Mouse (Mus musculus) hindbrain, postnatal 0 days (tissue): ENCODE results near the gene Cd34. TPM values are rescaled to one million over a fixed set of nuclear protein-coding genes. Genes with fewer than 3 reads are reported as not detected.

Experiments
- ATAC-seq: fragments of 200-750 bp; cut with Nextera tagmentation; 2 replicates; pipeline ENCODE4 v1.8.0; 2017; ENCODE audit warnings: mild to moderate bottlenecking, moderate TSS enrichment, moderate library complexity
- DNase-seq: peaks from one replicate; pipeline ENCODE4 v3.0.0-alpha.2; 2015; ENCODE audit warnings: low spot score
- H3K27ac ChIP-seq: fragments of 300-500 bp; sonication (generic); 2 replicates; pipeline ENCODE4 v1.5.1; 2014; ENCODE audit warnings: mild to moderate bottlenecking
- H3K27me3 ChIP-seq: fragments of 300-500 bp; sonication (generic); 2 replicates; pipeline ENCODE4 v1.6.1; 2014; ENCODE audit warnings: low read length, mixed read lengths; ENCODE audit not compliant: insufficient read depth
- H3K36me3 ChIP-seq: fragments of 300-500 bp; sonication (generic); 2 replicates; pipeline ENCODE4 v1.6.1; 2014; ENCODE audit warnings: low read length, mixed read lengths; ENCODE audit not compliant: insufficient read depth
- H3K4me1 ChIP-seq: fragments of 300-500 bp; sonication (generic); 2 replicates; pipeline ENCODE4 v1.6.1; 2014; ENCODE audit warnings: antibody characterized with exemption, low read length, mixed read lengths; ENCODE audit not compliant: insufficient read depth
- H3K4me2 ChIP-seq: fragments of 300-500 bp; sonication (generic); 2 replicates; pipeline ENCODE4 v1.6.1; 2014; ENCODE audit warnings: low read depth, mild to moderate bottlenecking, low read length, moderate library complexity, mixed read lengths
- H3K4me3 ChIP-seq: fragments of 300-500 bp; sonication (generic); 2 replicates; pipeline ENCODE4 v1.5.1; 2014; ENCODE audit warnings: low read length
- H3K9ac ChIP-seq: fragments of 300-500 bp; sonication (generic); replicated peaks from 2 replicates; pipeline ENCODE4 v1.6.1; 2014; ENCODE audit warnings: mild to moderate bottlenecking, low read length, moderate library complexity, mixed read lengths
- H3K9me3 ChIP-seq: fragments of 300-500 bp; sonication (generic); 2 replicates; pipeline ENCODE4 v1.6.1; 2016; ENCODE audit warnings: low read length, mixed read lengths
- CTCF ChIP-seq: IDR thresholded peaks from 2 replicates; pipeline ENCODE4 v1.5.1; 2016; ENCODE audit warnings: antibody characterized with exemption, control low read depth, low read depth
- WGBS: fragments of 180-500 bp; shearing (Covaris S2); extraction: QIAGEN DNeasy Blood & Tissue Kit; methylation state at CpG from one replicate; pipeline ENCODE4 v1.1.7; 2014; 5-methylcytosine and 5-hydroxymethylcytosine counted together
- polyA plus RNA-seq: library from polyadenylated mRNA; unstranded; fragments of >200 nt; fragmentation: Nextera tagmentation; extraction: Ambion mirVana; gene quantifications from 2 replicates; pipeline ENCODE4 v1.2.1, GENCODE M21; 2015
- total RNA-seq: library from RNA; depleted of rRNA; stranded (reverse); fragments of >200 nt; gene quantifications from 2 replicates; pipeline ENCODE4 v1.2.3, GENCODE M21; 2014; rRNA removed

Cd34 gene
- 21.6 and 33.1 TPM in 2 replicates for total RNA-seq
- 23.5 and 24.3 TPM in 2 replicates for polyA plus RNA-seq

DNA sequence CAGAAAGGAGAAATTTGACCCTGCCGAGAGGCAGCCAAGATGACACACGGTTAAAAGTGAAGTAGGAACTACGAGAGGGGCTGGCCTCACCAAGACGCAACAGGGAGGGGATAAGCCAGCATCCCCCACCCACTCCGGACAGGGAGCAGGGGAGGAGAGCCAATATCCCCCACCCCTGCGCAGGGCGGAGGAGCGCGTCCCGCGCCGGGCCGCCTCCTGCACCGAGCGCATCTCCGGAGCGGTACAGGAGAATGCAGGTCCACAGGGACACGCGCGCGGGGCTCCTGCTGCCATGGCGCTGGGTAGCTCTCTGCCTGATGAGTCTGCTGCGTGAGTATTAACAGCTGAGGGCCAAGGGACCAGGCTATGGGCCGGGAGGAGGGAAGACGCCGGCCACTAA, at the start of gene Cd34:
Gene Cd34 (plus strand): TSS at position 105 of the 400 bp plus-strand sequence.
- peaks cover 3% of the 10 kb centered on the region; the same call in 1 of the 2 replicates for H3K27me3 ChIP-seq
- no peaks in the 10 kb centered on the region for H3K9me3 ChIP-seq
- peaks cover 4% of the 10 kb centered on the region; the same call in 1 of the 2 replicates for H3K4me1 ChIP-seq
- peak; percentile 13 for DNase-seq
- WGBS: 1% methylated on average over 26 of the region's 26 CpGs
- TF ChIP-seq CTCF: no peak
- H3K27ac ChIP-seq: no peak within 1 kb of the TSS
- H3K4me3 ChIP-seq: peak within 1 kb of the TSS; percentile 49
- peak within 1 kb of the TSS; percentile 89 for H3K4me2 ChIP-seq
- 0 out of 2 replicates have a peak, but pooled peaks have one; percentile 43 for ATAC-seq
- no peaks in the 10 kb centered on the region for H3K36me3 ChIP-seq
- H3K9ac ChIP-seq: peak within 1 kb of the TSS; percentile 51

DNA sequence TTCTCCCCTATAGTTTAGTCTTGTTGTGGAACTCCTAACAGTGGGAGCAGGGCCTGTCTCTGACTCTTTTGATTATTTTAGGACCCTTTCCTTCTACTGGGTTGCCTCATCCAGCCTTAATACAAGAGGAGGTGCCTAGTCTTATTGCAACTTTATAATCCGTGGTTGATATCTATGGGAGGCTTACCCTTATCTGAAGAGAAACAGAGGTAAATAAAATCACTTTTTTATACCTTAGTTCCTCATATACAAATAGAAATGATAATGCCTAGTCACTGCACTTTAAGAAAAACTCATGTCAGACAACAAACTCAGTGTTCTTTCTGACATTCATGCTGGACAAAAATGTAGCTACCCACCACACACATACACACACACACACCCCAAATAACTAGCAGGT, 44.1 kb upstream of the Cd34 start:
- no peak for DNase-seq
- Histone ChIP-seq H3K4me2 (no peak overlapping the region), H3K9ac (no peak overlapping the region), H3K9me3 (no peaks in the 10 kb centered on the region), H3K27ac (no peak overlapping the region), H3K36me3 (no peaks in the 10 kb centered on the region), H3K4me1 (no peaks in the 10 kb centered on the region), H3K27me3 (no peaks in the 10 kb centered on the region), H3K4me3 (no peak overlapping the region)
- TF ChIP-seq CTCF: no peak
- ATAC-seq: no peak
- 58% methylated on average over 1 of the region's 1 CpGs for WGBS

GRCm38 (mm10) chr1:194895287-194895686, 43.3 kb upstream of the Cd34 start:
- ATAC-seq (no peak), DNase-seq (no peak)
- no peaks in the 10 kb centered on the region for H3K27me3 ChIP-seq
- no peaks in the 10 kb centered on the region for H3K36me3 ChIP-seq
- TF ChIP-seq CTCF: no peak
- H3K4me2 ChIP-seq: no peak overlapping the region
- H3K4me1 ChIP-seq: no peaks in the 10 kb centered on the region
- H3K9ac ChIP-seq: no peak overlapping the region
- 78% methylated on average over 3 of the region's 3 CpGs for WGBS
- no peak overlapping the region for H3K27ac ChIP-seq
- H3K9me3 ChIP-seq: no peaks in the 10 kb centered on the region
- no peak overlapping the region for H3K4me3 ChIP-seq

DNA sequence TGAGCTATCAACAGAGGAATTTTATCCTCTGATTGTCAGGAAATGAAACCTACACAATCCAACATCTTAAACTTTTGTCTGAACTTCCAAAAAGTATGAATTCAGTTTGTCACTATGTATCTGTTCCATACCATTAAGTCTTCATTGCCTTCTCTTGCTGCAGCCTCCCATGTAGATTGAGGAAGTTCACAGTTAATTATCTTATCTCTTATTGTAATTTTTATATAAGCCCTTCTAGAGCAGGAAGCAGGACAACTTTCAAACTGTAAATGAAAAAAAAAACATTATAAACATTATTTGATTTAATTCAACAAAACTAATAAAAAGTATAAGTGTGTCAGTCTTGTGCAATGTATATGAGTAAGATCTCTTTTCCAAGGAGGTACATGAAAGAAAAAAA, 37.5 kb upstream of the Cd34 start:
- Histone ChIP-seq H3K4me1 (no peaks in the 10 kb centered on the region), H3K9me3 (no peaks in the 10 kb centered on the region), H3K9ac (no peak overlapping the region), H3K4me3 (no peak overlapping the region), H3K27me3 (no peaks in the 10 kb centered on the region), H3K4me2 (no peak overlapping the region), H3K27ac (no peak overlapping the region), H3K36me3 (no peaks in the 10 kb centered on the region)
- TF ChIP-seq CTCF: no peak
- no peak for DNase-seq
- ATAC-seq: no peak

DNA sequence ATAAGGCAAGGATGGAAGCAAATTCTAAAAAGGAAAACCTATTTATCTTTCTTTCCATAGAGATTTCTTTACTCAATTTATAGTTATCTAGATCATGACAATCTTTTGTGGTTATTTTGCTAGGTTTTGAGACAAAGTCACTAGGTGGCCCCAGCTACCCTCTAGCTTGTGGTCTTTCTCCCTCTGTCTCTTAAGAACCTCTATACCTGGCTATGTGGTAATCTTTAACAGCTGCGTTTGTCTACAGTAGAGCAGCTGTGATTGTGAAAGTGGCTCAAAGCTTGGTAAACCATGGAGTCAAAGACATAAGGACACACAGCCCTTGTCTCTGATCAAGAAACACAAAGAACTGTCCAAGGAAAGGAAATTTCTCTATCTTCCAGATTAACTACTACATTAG, 36.8 kb upstream of the Cd34 start:
- ATAC-seq (no peak), DNase-seq (no peak)
- Histone ChIP-seq H3K4me3 (no peak overlapping the region), H3K9me3 (no peaks in the 10 kb centered on the region), H3K9ac (no peak overlapping the region), H3K27ac (no peak overlapping the region), H3K4me1 (no peaks in the 10 kb centered on the region), H3K4me2 (no peak overlapping the region), H3K27me3 (no peaks in the 10 kb centered on the region), H3K36me3 (no peaks in the 10 kb centered on the region)
- WGBS: 69% methylated on average over 1 of the region's 1 CpGs
- no peak for TF ChIP-seq CTCF

- DNase-seq (no peak), ATAC-seq (no peak)
- Histone ChIP-seq H3K4me2 (no peak overlapping the region), H3K27me3 (no peaks in the 10 kb centered on the region), H3K4me1 (no peaks in the 10 kb centered on the region), H3K9me3 (no peaks in the 10 kb centered on the region), H3K36me3 (no peaks in the 10 kb centered on the region), H3K27ac (no peak overlapping the region), H3K9ac (no peak overlapping the region), H3K4me3 (no peak overlapping the region)
- TF ChIP-seq CTCF: no peak
These were observed 29.7 kb upstream of the Cd34 start for GRCm38 (mm10) chr1:194908956-194909355.

DNA sequence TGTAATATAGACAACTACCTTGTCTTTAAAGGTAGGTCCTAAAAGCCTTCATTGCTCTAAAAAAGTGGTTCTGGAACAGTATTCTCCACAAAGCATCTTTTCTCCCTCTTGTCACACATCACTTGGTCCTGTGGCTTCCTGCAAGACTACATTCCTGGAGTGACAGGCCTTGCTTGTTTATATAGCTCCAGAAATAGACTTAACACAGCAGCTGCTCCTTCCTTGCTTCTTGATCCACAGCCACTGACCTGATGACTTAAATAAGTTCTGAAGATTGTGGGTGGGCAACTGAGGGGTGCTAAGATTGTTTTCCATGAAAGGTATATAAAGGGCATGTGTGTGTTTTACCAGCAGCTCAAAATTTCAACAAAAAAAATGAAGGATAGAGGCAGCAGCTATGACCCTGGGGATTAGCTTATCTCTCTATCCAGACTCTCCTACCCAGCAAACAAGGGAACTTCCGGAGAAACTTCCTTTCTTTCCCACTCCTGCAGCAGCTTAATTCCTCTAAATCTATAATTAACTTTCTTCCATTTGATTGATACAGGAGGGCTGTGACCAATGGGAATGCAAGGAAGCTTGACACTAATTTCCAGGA, 12.8 kb upstream of the Cd34 start:
- no peak for DNase-seq
- Histone ChIP-seq H3K27ac (no peak overlapping the region), H3K4me1 (no peaks in the 10 kb centered on the region), H3K4me2 (no peak overlapping the region), H3K27me3 (no peaks in the 10 kb centered on the region), H3K36me3 (no peaks in the 10 kb centered on the region), H3K9me3 (no peaks in the 10 kb centered on the region), H3K9ac (no peak overlapping the region), H3K4me3 (no peak overlapping the region)
- TF ChIP-seq CTCF: no peak
- ATAC-seq: no peak
- WGBS: 77% methylated on average over 1 of the region's 1 CpGs
